Mouse (Mus musculus) kidney, adult 8-10 months (tissue): Measurements from ENCODE around the gene Pdcd1.
A peak's percentile ranks its signal among the peaks of the same experiment; 100 is the strongest.
"Not testable (repeated sequence)": the region's sequence is repeated elsewhere in the genome, so short reads cannot be mapped to it uniquely, and the experiment has no call there.

ENCODE experiments used
- DNase-seq, 2 experiments: peaks; one replicate each; pipeline ENCODE4 v3.0.0; 2022

Gene Pdcd1

GRCm38 (mm10) chr1:94052373-94052772 lies at the start of gene Pdcd1:
Pdcd1 (minus strand) TSS chr1:94052553.
- no peak for DNase-seq

GRCm38 (mm10) chr1:94091788-94092187 lies 39.4 kb upstream of the Pdcd1 start:
- DNase-seq: no peak

DNA sequence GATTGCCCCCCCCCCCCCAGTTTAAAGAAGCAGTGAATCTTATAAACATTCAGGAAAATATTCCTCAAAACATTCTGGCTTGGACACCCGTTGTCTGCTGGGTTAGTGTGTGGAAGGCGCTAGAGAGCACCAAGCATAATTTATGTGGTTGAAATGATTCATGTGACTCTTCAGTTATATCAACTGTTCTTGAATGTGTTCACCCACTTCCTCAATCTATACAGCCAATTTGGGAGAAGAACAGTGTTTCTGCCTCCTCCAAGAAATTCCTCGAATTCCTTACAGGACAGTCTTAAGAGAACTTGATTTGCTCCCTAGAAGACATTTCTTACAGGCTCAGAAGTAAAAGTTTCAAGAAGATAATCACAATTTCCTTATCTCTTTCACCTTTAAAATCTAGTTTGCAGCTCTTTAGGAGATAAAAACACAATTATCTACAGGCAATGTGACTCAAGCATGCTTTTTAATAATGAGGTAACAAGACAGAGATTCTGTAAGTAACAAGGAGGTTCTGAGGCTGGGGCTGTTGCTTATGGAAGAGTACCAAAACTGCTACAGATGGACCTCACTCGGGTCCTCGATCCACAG lies 34.1 kb upstream of the Pdcd1 start:
- DNase-seq: no peak

DNA sequence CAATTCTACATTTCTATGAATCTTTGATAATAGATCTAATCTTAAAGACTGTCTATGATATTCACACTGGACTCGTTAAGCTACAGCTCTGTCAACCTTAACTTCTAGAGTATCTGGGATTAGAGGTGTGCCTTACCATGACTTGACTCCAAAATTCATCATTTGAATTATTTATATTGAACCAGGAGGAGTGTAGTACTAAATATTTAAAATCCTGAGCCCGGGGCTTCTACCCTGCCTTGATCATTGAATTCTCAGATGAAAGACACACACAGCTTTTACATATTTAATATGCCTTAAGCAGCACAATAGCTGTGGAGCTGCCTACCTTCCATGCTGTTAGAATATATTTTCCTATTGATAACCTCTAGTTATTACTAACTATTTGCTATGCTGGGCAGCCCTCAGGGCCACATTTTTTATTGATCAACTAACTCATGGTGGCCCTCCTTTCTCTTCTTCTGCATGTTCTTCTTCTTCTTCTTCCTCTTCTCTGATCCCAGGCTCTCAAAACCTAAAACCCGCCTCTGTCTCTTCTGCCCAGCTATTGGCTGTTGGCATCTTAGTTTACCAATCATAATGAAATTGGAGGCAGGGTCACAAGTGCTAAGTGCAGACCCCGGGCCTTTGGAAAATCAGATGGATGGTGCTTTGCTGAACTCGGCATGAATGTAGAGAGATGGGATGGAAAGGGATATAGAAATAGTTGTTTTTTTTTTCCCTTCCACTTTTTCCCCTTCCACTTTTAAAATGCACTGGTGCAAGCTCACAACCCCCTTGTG lies 33.2 kb upstream of the Pdcd1 start:
- no peak for DNase-seq

- peak; percentile 8 to 19 for DNase-seq
Measured at GRCm38 (mm10) chr1:94081761-94082160, 29.4 kb upstream of the Pdcd1 start.

GRCm38 (mm10) chr1:94081191-94081590 lies 28.8 kb upstream of the Pdcd1 start:
- DNase-seq: no peak

- DNase-seq: no peak
Measured at GRCm38 (mm10) chr1:94080718-94081117, 28.4 kb upstream of the Pdcd1 start.

- DNase-seq: peak; percentile 64 to 88
Measured at GRCm38 (mm10) chr1:94078835-94079440, 26.6 kb upstream of the Pdcd1 start.

DNA sequence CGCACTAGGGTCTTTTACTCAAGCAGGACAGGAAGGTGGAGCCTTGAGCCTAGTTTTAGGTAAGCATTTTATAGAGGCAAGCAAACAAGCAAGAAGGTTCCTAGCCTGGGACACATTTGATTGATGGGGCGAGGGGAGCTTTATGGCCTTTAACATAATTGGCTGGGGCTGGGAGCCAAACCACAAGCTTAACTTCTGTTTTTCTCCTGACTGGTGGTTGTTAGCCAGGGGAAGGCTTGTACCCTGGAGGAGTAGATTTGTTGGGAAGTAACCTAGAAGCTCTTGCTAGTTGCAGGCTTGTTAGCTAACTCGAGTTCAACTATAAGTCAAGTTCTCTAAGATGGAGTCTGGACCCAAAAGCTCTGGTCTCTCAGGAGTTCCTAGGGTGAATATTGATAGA lies 26.0 kb upstream of the Pdcd1 start:
- DNase-seq: no peak

- no peak for DNase-seq
Measured at GRCm38 (mm10) chr1:94076702-94077101, 24.3 kb upstream of the Pdcd1 start.

DNA sequence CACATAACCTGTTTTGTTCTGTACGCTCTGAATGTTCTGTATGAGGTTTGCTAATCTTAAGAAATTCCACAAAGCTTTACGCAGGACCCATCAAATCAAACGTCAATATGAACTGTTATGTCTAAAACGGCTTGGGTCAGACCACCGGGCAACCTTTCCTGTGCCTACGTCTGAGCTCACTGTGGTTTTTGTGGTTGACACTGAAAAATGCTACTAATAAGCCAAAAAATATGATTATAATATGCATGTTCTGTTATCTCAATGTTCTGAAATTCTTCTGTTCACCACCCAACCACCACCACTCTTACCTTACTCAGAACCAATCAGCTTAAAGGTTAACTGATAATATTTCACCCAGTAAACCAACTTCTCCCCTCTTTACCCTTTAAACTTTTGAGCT lies 22.4 kb upstream of the Pdcd1 start:
- no peak for DNase-seq

DNA sequence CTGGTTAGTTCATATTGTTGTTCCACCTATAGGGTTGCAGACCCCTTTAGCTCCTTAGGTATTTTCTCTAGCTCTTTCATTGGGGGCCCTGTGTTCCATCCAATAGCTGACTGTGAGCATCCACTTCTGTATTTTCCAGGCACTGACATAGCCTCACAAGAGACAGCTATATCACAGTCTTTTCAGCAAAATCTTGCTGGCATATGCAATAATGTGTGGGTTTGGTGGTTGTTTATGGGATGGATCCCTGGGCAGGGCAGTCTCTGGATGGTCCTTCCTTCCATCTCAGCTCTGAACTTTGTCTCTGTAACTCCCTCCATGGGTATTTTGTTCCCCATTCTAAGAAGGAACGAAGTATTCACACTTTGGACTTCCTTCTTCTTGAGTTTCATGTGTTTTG lies 5.9 kb upstream of the Pdcd1 start:
- not testable (repeated sequence) for DNase-seq

GRCm38 (mm10) chr1:94057401-94057800 lies 5.0 kb upstream of the Pdcd1 start:
- no peak for DNase-seq

DNA sequence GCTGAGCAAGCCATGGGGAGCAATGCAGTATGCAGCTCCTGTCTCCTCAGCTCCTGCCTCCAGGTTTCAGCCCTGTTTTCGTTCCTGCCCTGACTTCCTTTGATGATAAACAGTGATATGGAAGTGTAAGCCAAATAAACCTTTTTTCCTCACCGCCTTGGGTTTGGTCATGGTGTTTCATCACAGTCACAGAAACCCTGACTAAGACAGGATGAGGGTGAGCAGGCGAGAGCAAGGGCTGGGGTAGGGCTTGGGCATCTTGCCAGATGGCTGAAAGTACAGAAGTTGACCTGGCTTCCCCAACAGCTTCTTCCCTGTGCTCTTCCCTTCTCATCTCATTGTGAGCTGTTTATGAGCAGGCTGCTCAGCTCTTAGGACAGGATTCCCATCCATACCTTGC lies 3.6 kb upstream of the Pdcd1 start:
- no peak for DNase-seq

GRCm38 (mm10) chr1:94054481-94054880 lies 2.1 kb upstream of the Pdcd1 start:
- no peak for DNase-seq

DNA sequence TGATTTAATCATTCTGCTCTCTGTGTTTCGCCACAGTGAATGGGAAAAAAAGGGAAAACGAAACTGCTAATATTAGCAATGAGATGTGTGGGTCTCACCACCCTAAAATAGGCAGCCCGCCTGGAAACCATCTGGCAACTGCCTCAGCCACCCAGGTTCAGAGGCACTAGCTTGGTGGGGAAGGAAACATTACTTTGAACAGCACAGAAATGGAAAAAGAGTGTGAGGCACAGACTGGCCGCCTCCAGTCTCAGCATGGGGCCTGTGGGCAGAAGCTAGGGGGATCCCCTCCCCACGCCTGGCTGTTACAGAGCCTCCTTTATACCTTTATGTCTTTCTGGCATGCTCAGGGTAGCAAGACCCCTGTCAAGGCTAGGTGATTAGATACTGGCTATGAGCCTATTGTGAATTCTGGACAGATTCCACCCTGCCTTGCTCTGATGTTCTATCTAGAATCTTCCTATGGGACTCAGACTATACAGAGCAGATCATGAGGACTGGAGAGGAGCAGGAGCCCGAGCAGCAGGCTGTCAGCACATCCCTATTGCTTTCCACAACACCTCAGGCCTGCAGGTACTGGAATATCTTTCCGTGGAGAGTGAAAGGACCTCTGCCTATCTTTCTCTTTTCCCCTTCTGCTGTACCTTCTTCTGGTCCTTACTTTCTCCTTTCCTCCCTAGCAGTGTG lies 1.3 kb upstream of the Pdcd1 start:
- no peak for DNase-seq

DNA sequence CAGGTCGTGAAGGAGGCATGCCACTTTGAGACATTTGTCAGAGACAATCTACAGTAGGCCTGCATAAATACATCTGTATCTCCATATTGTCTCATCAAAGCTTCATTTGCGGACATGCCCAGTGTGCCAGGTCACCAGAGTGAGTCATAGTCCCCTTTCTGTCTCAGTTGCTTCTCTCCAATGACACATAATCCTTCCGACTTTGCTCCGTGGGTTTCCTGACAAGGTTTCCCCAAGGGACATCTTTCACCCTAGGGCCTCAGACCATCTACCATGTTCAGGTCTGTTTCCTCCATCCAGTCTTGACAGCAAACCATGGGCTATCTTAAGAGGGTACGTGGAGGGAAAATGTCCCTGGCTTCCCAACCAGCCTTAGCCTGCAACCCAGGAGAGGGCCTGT lies 1.2 kb downstream of the Pdcd1 start:
- DNase-seq: no peak

- DNase-seq: no peak
Measured at GRCm38 (mm10) chr1:94046544-94046943, 5.8 kb downstream of the Pdcd1 start.

GRCm38 (mm10) chr1:94045559-94045958 lies 6.8 kb downstream of the Pdcd1 start:
- no peak for DNase-seq

DNA sequence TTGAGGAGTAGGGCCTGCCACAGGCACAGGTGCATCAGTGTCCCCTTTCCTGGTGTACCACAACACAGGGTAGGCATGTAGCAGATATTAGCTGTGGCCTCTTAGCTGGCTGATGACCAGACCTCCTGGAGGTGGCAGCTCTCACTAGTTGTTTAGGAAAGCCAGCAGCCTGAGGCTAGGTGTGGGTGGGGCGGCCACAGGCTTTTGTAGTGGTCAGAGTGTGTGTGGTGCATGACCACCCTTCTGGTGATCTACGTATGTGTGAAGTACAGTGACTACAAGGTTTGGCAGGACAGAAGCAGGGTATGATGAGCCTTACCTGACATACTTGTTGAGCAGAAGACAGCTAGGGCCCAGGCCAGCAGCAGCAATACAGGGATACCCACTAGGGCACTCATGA lies 12.0 kb downstream of the Pdcd1 start:
- no peak for DNase-seq

- DNase-seq: peak; percentile 23 to 59
Measured at GRCm38 (mm10) chr1:94034984-94035743, 17.2 kb downstream of the Pdcd1 start.

DNA sequence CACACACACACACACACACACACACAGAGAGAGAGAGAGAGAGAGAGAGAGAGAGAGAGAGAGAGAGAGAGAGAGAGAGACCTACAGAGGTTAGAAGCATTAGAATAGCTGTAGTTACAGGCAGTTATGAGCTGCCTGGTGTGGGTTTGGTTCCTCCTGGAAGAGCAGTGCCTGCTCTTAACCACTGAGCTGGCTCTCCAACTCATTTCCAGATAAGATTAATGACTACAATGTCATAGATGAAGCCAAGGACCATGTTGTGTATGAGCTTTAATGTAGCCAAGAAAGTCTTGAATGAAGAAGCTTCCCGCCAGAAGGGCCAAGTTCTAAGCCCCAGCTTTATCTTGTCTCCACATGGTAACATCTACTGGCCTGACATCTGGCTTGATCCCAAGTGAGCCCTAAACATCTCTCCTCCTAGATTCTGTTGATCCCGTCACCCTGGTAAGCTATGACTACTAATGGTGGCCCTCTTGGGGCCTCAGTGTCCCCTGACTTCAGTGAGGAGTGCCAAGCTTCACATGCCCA lies 19.2 kb downstream of the Pdcd1 start:
- no peak for DNase-seq

- no peak for DNase-seq
Measured at GRCm38 (mm10) chr1:94028741-94029140, 23.6 kb downstream of the Pdcd1 start.
